Mouse (Mus musculus): ENCODE data around the gene Cfap70. TPM values are rescaled to one million over a fixed set of nuclear protein-coding genes. Genes with fewer than 3 reads are reported as not detected.

The Cfap70 gene
- polyA plus RNA-seq, 1 experiment from 2014 or later = 1.3 TPM

- no peak overlapping the region for H3K4me3 ChIP-seq (replicated peaks; ENCODE audit: low read length)
- ATAC-seq (ENCODE audit: low FRiP score) = no peak
- 90% methylated on average over 1 of the region's 1 CpGs for WGBS
Observed at GRCm38 (mm10) chr14:20371854-20372253, 80.2 kb downstream of the Cfap70 start.

DNA sequence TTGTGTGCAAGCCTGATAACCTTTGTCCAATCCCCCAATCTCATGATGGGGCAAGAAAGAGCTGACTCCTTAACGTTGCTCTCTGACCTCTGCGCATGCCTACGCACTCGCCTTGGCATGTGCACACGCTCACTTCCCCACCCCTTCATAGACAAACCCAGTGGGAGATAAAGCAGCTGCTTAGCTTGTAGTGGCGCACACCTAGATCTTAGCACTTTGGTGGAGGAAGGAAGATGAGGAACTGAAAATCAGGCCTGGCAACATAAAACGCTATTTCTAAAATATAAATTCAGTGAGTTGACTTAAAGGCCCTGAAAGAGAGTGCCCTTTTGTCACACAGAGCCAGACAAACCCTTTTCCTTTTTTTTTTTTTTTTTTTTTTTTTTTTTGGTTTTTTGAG lies 81.2 kb downstream of the Cfap70 start:
- WGBS = 84% methylated on average over 7 of the region's 7 CpGs
- Histone ChIP-seq H3K27me3 (ENCODE audit: control insufficient read depth, insufficient read depth, low read length) (no peaks in the 10 kb centered on the region), H3K4me1 (replicated peaks; ENCODE audit: control insufficient read depth, insufficient read depth, low read length) (no peaks in the 10 kb centered on the region), H3K36me3 (replicated peaks; ENCODE audit: control insufficient read depth, insufficient read depth) (peaks cover 85% of the 10 kb centered on the region), H3K27ac (no peak overlapping the region), H3K9ac (no peak overlapping the region), H3K4me2 (replicated peaks) (no peak overlapping the region), H3K9me3 (ENCODE audit: control insufficient read depth, low read length) (no peaks in the 10 kb centered on the region), H3K4me3 (replicated peaks; ENCODE audit: low read length) (no peak overlapping the region)
- DNase-seq (ENCODE audit: low spot score) = no peak
- no peak for ATAC-seq (ENCODE audit: low FRiP score)

More at GRCm38 (mm10) chr14:20371854-20372253, 80.2 kb downstream of the Cfap70 start:
- no peak for DNase-seq (ENCODE audit: low spot score)
- Histone ChIP-seq H3K36me3 (replicated peaks; ENCODE audit: control insufficient read depth, insufficient read depth) (peaks cover 86% of the 10 kb centered on the region), H3K27me3 (ENCODE audit: control insufficient read depth, insufficient read depth, low read length) (no peaks in the 10 kb centered on the region), H3K4me1 (replicated peaks; ENCODE audit: control insufficient read depth, insufficient read depth, low read length) (no peaks in the 10 kb centered on the region), H3K9ac (no peak overlapping the region), H3K9me3 (ENCODE audit: control insufficient read depth, low read length) (no peaks in the 10 kb centered on the region), H3K27ac (no peak overlapping the region), H3K4me2 (replicated peaks) (no peak overlapping the region)

GRCm38 (mm10) chr14:20368271-20368670 lies 83.8 kb downstream of the Cfap70 start:
- Histone ChIP-seq H3K9ac (no peak overlapping the region), H3K36me3 (replicated peaks; ENCODE audit: control insufficient read depth, insufficient read depth) (peaks cover 86% of the 10 kb centered on the region), H3K4me2 (replicated peaks) (no peak overlapping the region), H3K4me1 (replicated peaks; ENCODE audit: control insufficient read depth, insufficient read depth, low read length) (no peaks in the 10 kb centered on the region), H3K9me3 (ENCODE audit: control insufficient read depth, low read length) (no peaks in the 10 kb centered on the region), H3K27me3 (ENCODE audit: control insufficient read depth, insufficient read depth, low read length) (no peaks in the 10 kb centered on the region), H3K4me3 (replicated peaks; ENCODE audit: low read length) (no peak overlapping the region), H3K27ac (no peak overlapping the region)
- 95% methylated on average over 3 of the region's 3 CpGs for WGBS
- DNase-seq (ENCODE audit: low spot score) (no peak), ATAC-seq (ENCODE audit: low FRiP score) (no peak)

DNA sequence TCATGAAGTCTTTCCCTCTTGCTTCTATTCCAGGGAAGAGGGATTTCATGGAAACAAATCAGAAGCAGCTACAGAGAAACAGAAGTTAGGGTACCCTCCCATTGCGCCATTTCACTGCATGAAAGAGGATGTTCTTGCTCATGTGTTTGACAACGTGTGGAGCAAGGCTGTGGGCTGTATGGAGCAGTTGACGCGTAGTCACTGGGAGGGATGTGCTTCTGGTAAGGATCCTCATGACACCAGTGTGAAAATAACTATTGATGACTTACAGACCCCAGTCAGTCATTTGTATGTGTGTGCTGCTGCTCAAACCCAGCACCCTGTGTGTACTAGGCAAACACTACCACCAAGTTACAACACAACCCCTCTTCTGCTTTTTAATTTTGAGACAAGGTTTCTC lies 88.8 kb downstream of the Cfap70 start:
- no peak overlapping the region for H3K4me3 ChIP-seq (replicated peaks; ENCODE audit: low read length)
- H3K27me3 ChIP-seq (ENCODE audit: control insufficient read depth, insufficient read depth, low read length) = no peaks in the 10 kb centered on the region
- no peak overlapping the region for H3K9ac ChIP-seq
- H3K9me3 ChIP-seq (ENCODE audit: control insufficient read depth, low read length) = no peaks in the 10 kb centered on the region
- H3K27ac ChIP-seq = no peak overlapping the region
- H3K36me3 ChIP-seq (replicated peaks; ENCODE audit: control insufficient read depth, insufficient read depth) = peaks cover 95% of the 10 kb centered on the region
- H3K4me2 ChIP-seq (replicated peaks) = no peak overlapping the region
- no peaks in the 10 kb centered on the region for H3K4me1 ChIP-seq (replicated peaks; ENCODE audit: control insufficient read depth, insufficient read depth, low read length)
- 96% methylated on average over 4 of the region's 4 CpGs for WGBS
- no peak for DNase-seq (ENCODE audit: low spot score)
- no peak for ATAC-seq (ENCODE audit: low FRiP score)

- DNase-seq (ENCODE audit: low spot score) = peak; percentile 99
- Histone ChIP-seq H3K27ac (peak within 1 kb of the TSS; percentile 90), H3K4me1 (replicated peaks; ENCODE audit: control insufficient read depth, insufficient read depth, low read length) (peaks cover 20% of the 10 kb centered on the region), H3K4me2 (replicated peaks) (peak within 1 kb of the TSS; percentile 81), H3K27me3 (ENCODE audit: control insufficient read depth, insufficient read depth, low read length) (no peaks in the 10 kb centered on the region), H3K4me3 (replicated peaks; ENCODE audit: low read length) (peak within 1 kb of the TSS; percentile 59), H3K9ac (peak within 1 kb of the TSS; percentile 91), H3K36me3 (replicated peaks; ENCODE audit: control insufficient read depth, insufficient read depth) (peaks cover 36% of the 10 kb centered on the region), H3K9me3 (ENCODE audit: control insufficient read depth, low read length) (no peaks in the 10 kb centered on the region)
- under 1% methylated on average over 33 of the region's 42 CpGs for WGBS
- ATAC-seq (ENCODE audit: low FRiP score) = peak; percentile 99
Observed at GRCm38 (mm10) chr14:20347991-20348541, 104.0 kb downstream of the Cfap70 start, which contains the start of the genes Ecd and Fam149b. TSS of gene Ecd (minus strand) at chr14:20348121. TSS of gene Fam149b (plus strand) at chr14:20348162.

GRCm38 (mm10) chr14:20347441-20347990 lies 104.5 kb downstream of the Cfap70 start:
- Histone ChIP-seq H3K27me3 (ENCODE audit: control insufficient read depth, insufficient read depth, low read length) (no peaks in the 10 kb centered on the region), H3K27ac (peak overlapping the region; percentile 81), H3K36me3 (replicated peaks; ENCODE audit: control insufficient read depth, insufficient read depth) (peaks cover 35% of the 10 kb centered on the region), H3K4me1 (replicated peaks; ENCODE audit: control insufficient read depth, insufficient read depth, low read length) (peaks cover 20% of the 10 kb centered on the region), H3K9me3 (ENCODE audit: control insufficient read depth, low read length) (no peaks in the 10 kb centered on the region), H3K9ac (peak overlapping the region; percentile 91), H3K4me2 (replicated peaks) (peak overlapping the region; percentile 81), H3K4me3 (replicated peaks; ENCODE audit: low read length) (peak overlapping the region; percentile 59)
- DNase-seq (ENCODE audit: low spot score) (no peak), ATAC-seq (ENCODE audit: low FRiP score) (peak; percentile 15; the same call in 1 of the 2 replicates)
- 5% methylated on average over 15 of the region's 15 CpGs for WGBS

- DNase-seq (ENCODE audit: low spot score) = no peak
- ATAC-seq (ENCODE audit: low FRiP score) = no peak
- no peak overlapping the region for H3K27ac ChIP-seq
- H3K4me3 ChIP-seq (replicated peaks; ENCODE audit: low read length) = no peak overlapping the region
- H3K4me1 ChIP-seq (replicated peaks; ENCODE audit: control insufficient read depth, insufficient read depth, low read length) = peaks cover 20% of the 10 kb centered on the region
- H3K9me3 ChIP-seq (ENCODE audit: control insufficient read depth, low read length) = no peaks in the 10 kb centered on the region
- H3K36me3 ChIP-seq (replicated peaks; ENCODE audit: control insufficient read depth, insufficient read depth) = peaks cover 31% of the 10 kb centered on the region
- H3K4me2 ChIP-seq (replicated peaks) = no peak overlapping the region
- no peak overlapping the region for H3K9ac ChIP-seq
- WGBS = 86% methylated on average over 9 of the region's 9 CpGs
- no peaks in the 10 kb centered on the region for H3K27me3 ChIP-seq (ENCODE audit: control insufficient read depth, insufficient read depth, low read length)
Observed at GRCm38 (mm10) chr14:20345885-20346284, 106.1 kb downstream of the Cfap70 start.

Other genes starting within 250 kb of the Cfap70 start
- gene Kcnk16, start 183.0 kb downstream of the Cfap70 start, polyA plus RNA-seq (2014; fragmentation: Nextera tagmentation; extraction: Ambion mirVana) = not detected in 2 replicates
- 10.4 and 10.8 TPM in 2 replicates for gene Nudt13, start 157.5 kb downstream of the Cfap70 start, polyA plus RNA-seq (2014; fragmentation: Nextera tagmentation; extraction: Ambion mirVana)
- gene Ecd, start 104.1 kb downstream of the Cfap70 start, polyA plus RNA-seq (2014; fragmentation: Nextera tagmentation; extraction: Ambion mirVana) = 51.1 and 52.5 TPM in 2 replicates
- 45.6 and 46.7 TPM in 2 replicates for gene Fam149b, start 104.1 kb downstream of the Cfap70 start, polyA plus RNA-seq (2014; fragmentation: Nextera tagmentation; extraction: Ambion mirVana)
- gene Dnajc9, start 63.3 kb downstream of the Cfap70 start, polyA plus RNA-seq (2014; fragmentation: Nextera tagmentation; extraction: Ambion mirVana) = 96.4 and 116 TPM in 2 replicates
- gene Mrps16, start 58.6 kb downstream of the Cfap70 start, polyA plus RNA-seq (2014; fragmentation: Nextera tagmentation; extraction: Ambion mirVana) = 63.6 and 69.8 TPM in 2 replicates
- 15.4 and 16.5 TPM in 2 replicates for gene Anxa7, start 27.9 kb upstream of the Cfap70 start, polyA plus RNA-seq (2014; fragmentation: Nextera tagmentation; extraction: Ambion mirVana)
- gene Mss51, start 44.7 kb upstream of the Cfap70 start, polyA plus RNA-seq (2014; fragmentation: Nextera tagmentation; extraction: Ambion mirVana) = 0.55 TPM in 2 replicates
- 121 and 123 TPM in 2 replicates for gene Ppp3cb, start 94.3 kb upstream of the Cfap70 start, polyA plus RNA-seq (2014; fragmentation: Nextera tagmentation; extraction: Ambion mirVana)
- gene Usp54, start 188.8 kb upstream of the Cfap70 start, polyA plus RNA-seq (2014; fragmentation: Nextera tagmentation; extraction: Ambion mirVana) = 13.1 and 13.2 TPM in 2 replicates
- not detected in 2 replicates for gene Myoz1, start 204.3 kb upstream of the Cfap70 start, polyA plus RNA-seq (2014; fragmentation: Nextera tagmentation; extraction: Ambion mirVana)
- 0.07 and 0.09 TPM in 2 replicates for gene Synpo2l, start 216.1 kb upstream of the Cfap70 start, polyA plus RNA-seq (2014; fragmentation: Nextera tagmentation; extraction: Ambion mirVana)
- 84.9 and 87.1 TPM in 2 replicates for gene Sec24c, start 222.1 kb upstream of the Cfap70 start, polyA plus RNA-seq (2014; fragmentation: Nextera tagmentation; extraction: Ambion mirVana)
- 25.1 and 31.8 TPM in 2 replicates for gene Fut11, start 242.7 kb upstream of the Cfap70 start, polyA plus RNA-seq (2014; fragmentation: Nextera tagmentation; extraction: Ambion mirVana)